Mouse (Mus musculus): ENCODE results near the gene Adamts8. TPM values are rescaled to one million over a fixed set of nuclear protein-coding genes. Genes with fewer than 3 reads are reported as not detected.

Adamts8 gene
- polyA plus RNA-seq, 1 experiment from 2014 or later, result 10.7 TPM

DNA sequence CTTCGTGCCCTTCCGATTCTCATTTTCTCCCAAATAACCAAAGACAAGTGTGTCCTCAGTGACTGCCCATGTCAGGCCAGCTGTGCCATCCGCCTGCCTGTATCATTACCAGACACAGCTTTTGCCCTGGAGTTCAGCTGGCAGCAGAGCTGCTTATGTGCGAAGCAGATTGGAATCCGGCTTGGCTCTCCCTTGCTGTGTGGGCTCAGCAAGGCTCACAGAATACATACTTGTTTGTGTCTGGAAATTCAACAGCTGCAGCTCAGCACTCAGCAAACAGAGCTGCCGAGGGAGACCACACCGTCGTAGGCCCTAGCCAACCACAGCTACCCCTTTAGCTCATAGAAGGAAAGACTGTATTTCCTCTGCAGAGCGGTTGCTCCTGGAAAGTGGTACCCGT, 22.3 kb downstream of the Adamts8 start:
- no peaks in the 10 kb centered on the region for H3K9me3 ChIP-seq (ENCODE audit: low read length)
- DNase-seq (ENCODE audit: low spot score) (peak; percentile 52), ATAC-seq (peak; percentile 78)
- no peaks in the 10 kb centered on the region for H3K36me3 ChIP-seq (ENCODE audit: insufficient read depth, low read length)
- 0 out of 2 replicates have a peak overlapping the region, but pooled peaks have one; percentile 14 for H3K27ac ChIP-seq (ENCODE audit: low read length)
- no peaks in the 10 kb centered on the region for H3K27me3 ChIP-seq (replicated peaks; ENCODE audit: insufficient read depth, low read length)
- no peaks in the 10 kb centered on the region for H3K4me1 ChIP-seq (ENCODE audit: insufficient read depth, low read depth, low read length)
- H3K4me2 ChIP-seq (replicated peaks; ENCODE audit: low read depth, low read length), result no peak overlapping the region
- WGBS, result 42% methylated on average over 10 of the region's 10 CpGs
- no peak overlapping the region for H3K4me3 ChIP-seq (ENCODE audit: low read depth, low read length)
- H3K9ac ChIP-seq (replicated peaks; ENCODE audit: low read depth), result no peak overlapping the region
- no peak for TF ChIP-seq CTCF (IDR thresholded peaks at IDR 0.05)
- no peak for TF ChIP-seq EP300 (IDR thresholded peaks at IDR 0.05)

DNA sequence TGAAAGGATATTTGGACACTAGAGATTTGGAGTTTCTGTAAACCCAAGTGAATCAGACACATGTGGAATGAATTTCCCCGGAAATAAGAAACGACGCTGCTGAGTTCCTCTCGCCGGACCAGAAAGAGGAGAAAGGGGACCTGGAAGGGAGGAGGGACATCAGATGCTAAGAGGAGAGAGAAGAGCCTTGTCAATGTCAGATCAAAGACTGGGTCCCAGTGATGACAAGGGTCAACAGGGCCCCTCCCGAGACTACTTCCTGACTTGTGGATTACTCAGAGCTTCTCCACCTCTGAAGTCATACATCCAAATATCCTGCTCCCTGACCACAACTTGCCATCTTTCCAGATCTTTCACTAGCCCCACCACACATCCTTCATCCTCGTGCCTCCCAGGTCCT, 24.5 kb downstream of the Adamts8 start:
- WGBS, result 28% methylated on average over 7 of the region's 7 CpGs
- TF ChIP-seq CTCF (IDR thresholded peaks at IDR 0.05), result no peak
- no peak for TF ChIP-seq EP300 (IDR thresholded peaks at IDR 0.05)
- Histone ChIP-seq H3K4me2 (replicated peaks; ENCODE audit: low read depth, low read length) (no peak overlapping the region), H3K36me3 (ENCODE audit: insufficient read depth, low read length) (no peaks in the 10 kb centered on the region), H3K27me3 (replicated peaks; ENCODE audit: insufficient read depth, low read length) (no peaks in the 10 kb centered on the region), H3K27ac (ENCODE audit: low read length) (no peak overlapping the region), H3K4me3 (ENCODE audit: low read depth, low read length) (no peak overlapping the region), H3K4me1 (ENCODE audit: insufficient read depth, low read depth, low read length) (no peaks in the 10 kb centered on the region), H3K9me3 (ENCODE audit: low read length) (no peaks in the 10 kb centered on the region), H3K9ac (replicated peaks; ENCODE audit: low read depth) (no peak overlapping the region)
- no peak for DNase-seq (ENCODE audit: low spot score)
- no peak for ATAC-seq

DNA sequence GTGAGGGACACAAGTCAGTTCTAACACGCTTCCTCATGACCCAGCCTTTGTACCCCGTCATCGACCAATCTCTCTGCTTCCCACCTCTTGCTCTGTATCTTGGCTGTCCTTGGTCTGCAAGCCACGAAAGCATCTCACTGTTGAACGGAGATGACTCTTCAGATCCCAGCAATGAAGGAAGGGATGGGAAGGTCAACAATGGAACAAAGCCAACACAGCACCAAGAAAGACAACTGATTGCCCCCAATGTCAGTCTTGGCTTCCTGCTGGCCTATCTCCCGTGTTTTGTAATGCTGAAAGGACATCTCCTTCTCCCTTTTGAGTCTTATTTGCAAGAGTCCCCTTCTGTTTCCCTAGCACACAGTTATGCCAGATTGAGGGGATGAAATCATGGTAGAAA, 25.8 kb downstream of the Adamts8 start:
- Histone ChIP-seq H3K27me3 (replicated peaks; ENCODE audit: insufficient read depth, low read length) (no peaks in the 10 kb centered on the region), H3K36me3 (ENCODE audit: insufficient read depth, low read length) (no peaks in the 10 kb centered on the region), H3K9ac (replicated peaks; ENCODE audit: low read depth) (no peak overlapping the region), H3K4me3 (ENCODE audit: low read depth, low read length) (no peak overlapping the region), H3K4me1 (ENCODE audit: insufficient read depth, low read depth, low read length) (no peaks in the 10 kb centered on the region), H3K27ac (ENCODE audit: low read length) (no peak overlapping the region), H3K9me3 (ENCODE audit: low read length) (no peaks in the 10 kb centered on the region), H3K4me2 (replicated peaks; ENCODE audit: low read depth, low read length) (no peak overlapping the region)
- TF ChIP-seq EP300 (IDR thresholded peaks at IDR 0.05) (no peak), CTCF (IDR thresholded peaks at IDR 0.05) (no peak)
- DNase-seq (ENCODE audit: low spot score) (no peak), ATAC-seq (no peak)
- 81% methylated on average over 6 of the region's 6 CpGs for WGBS

DNA sequence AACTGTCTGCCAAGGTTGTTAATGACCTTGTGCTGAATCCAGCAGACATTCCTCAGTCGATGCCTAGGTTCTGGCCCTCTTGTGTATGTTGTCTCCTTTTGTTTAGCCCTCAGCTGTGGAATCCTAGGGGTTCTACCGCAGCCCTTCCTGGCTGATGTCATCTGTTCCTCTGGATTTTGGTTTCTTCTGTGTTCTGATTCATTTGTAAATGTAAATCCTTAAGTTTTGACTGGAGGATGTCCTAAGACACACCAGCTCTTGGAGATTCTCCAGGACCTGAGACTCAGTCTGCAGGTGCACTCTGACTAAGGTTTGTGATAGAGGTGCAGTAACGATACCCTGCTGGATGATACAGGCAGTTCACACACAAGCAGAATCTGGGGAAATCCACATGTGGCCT, 27.6 kb downstream of the Adamts8 start:
- no peak overlapping the region for H3K9ac ChIP-seq (replicated peaks; ENCODE audit: low read depth)
- H3K4me2 ChIP-seq (replicated peaks; ENCODE audit: low read depth, low read length), result no peak overlapping the region
- H3K36me3 ChIP-seq (ENCODE audit: insufficient read depth, low read length), result no peaks in the 10 kb centered on the region
- TF ChIP-seq CTCF (IDR thresholded peaks at IDR 0.05) (no peak), EP300 (IDR thresholded peaks at IDR 0.05) (no peak)
- 60% methylated on average over 3 of the region's 3 CpGs for WGBS
- ATAC-seq (no peak), DNase-seq (ENCODE audit: low spot score) (no peak)
- H3K27me3 ChIP-seq (replicated peaks; ENCODE audit: insufficient read depth, low read length), result no peaks in the 10 kb centered on the region
- no peak overlapping the region for H3K4me3 ChIP-seq (ENCODE audit: low read depth, low read length)
- no peak overlapping the region for H3K27ac ChIP-seq (ENCODE audit: low read length)
- H3K4me1 ChIP-seq (ENCODE audit: insufficient read depth, low read depth, low read length), result no peaks in the 10 kb centered on the region
- no peaks in the 10 kb centered on the region for H3K9me3 ChIP-seq (ENCODE audit: low read length)

DNA sequence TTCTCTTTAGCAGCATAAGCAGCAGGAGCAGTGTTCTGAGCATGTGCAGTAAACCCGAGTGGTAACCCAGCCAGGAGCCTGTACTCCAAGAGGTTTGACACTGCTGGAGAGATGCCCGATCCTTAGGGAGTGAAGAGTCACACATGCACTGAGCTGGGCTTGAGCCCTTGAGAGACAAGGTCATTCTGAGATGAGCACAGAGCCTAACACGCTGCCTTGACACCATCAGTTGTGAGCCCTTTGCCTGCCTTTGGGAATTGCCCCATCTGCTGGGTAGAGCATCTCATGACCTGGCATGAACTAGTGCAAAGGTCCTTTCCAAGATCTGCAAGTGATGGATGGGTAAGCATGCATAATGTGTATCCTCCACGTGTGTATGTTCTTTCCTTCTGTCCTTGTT, 29.6 kb downstream of the Adamts8 start:
- 56% methylated on average over 4 of the region's 4 CpGs for WGBS
- H3K4me3 ChIP-seq (ENCODE audit: low read depth, low read length), result no peak overlapping the region
- no peaks in the 10 kb centered on the region for H3K36me3 ChIP-seq (ENCODE audit: insufficient read depth, low read length)
- no peak overlapping the region for H3K9ac ChIP-seq (replicated peaks; ENCODE audit: low read depth)
- H3K4me2 ChIP-seq (replicated peaks; ENCODE audit: low read depth, low read length), result no peak overlapping the region
- no peaks in the 10 kb centered on the region for H3K27me3 ChIP-seq (replicated peaks; ENCODE audit: insufficient read depth, low read length)
- no peak overlapping the region for H3K27ac ChIP-seq (ENCODE audit: low read length)
- no peak for ATAC-seq
- no peak for DNase-seq (ENCODE audit: low spot score)
- TF ChIP-seq EP300 (IDR thresholded peaks at IDR 0.05), result no peak
- peak; percentile 41 for TF ChIP-seq CTCF (IDR thresholded peaks at IDR 0.05)
- no peaks in the 10 kb centered on the region for H3K9me3 ChIP-seq (ENCODE audit: low read length)
- no peaks in the 10 kb centered on the region for H3K4me1 ChIP-seq (ENCODE audit: insufficient read depth, low read depth, low read length)

DNA sequence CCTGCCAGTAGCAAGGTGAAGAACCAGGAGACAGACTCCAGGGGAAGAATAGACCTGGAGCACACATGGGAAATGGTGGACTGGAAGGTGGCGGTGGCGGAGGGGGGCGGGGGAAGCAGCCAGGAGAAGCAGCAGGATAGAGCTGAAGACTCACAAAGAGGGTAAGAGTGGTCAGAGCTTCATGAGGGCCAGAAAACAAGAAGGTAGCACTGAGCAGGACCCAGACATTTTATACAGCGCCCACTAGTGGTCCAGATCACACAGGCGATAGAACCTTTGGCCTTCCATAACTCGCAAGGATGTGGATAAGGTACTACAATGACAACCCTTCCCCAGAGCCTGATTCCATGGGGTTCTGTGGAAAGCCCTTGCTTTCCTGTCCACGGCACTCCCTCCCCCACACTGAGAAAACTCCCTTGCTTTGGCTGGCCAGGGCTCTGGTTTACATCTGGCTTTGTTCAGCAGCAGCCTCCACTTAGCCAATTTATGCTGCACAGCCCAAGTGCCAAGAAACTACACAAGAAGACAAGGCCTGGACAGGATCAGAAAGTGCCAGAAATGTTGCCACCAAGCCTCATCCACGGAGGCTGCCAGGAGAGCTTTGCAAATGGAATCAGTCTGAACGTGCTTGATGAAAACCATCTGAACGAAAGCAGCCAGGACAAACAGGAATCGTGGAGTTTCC, 34.1 kb downstream of the Adamts8 start:
- 68% methylated on average over 11 of the region's 11 CpGs for WGBS
- H3K9me3 ChIP-seq (ENCODE audit: low read length), result no peaks in the 10 kb centered on the region
- H3K4me1 ChIP-seq (ENCODE audit: insufficient read depth, low read depth, low read length), result no peaks in the 10 kb centered on the region
- H3K27me3 ChIP-seq (replicated peaks; ENCODE audit: insufficient read depth, low read length), result no peaks in the 10 kb centered on the region
- no peaks in the 10 kb centered on the region for H3K36me3 ChIP-seq (ENCODE audit: insufficient read depth, low read length)
- peak; percentile 63 for ATAC-seq
- H3K4me3 ChIP-seq (ENCODE audit: low read depth, low read length), result no peak overlapping the region
- H3K4me2 ChIP-seq (replicated peaks; ENCODE audit: low read depth, low read length), result no peak overlapping the region
- peak; percentile 55 for DNase-seq (ENCODE audit: low spot score)
- H3K9ac ChIP-seq (replicated peaks; ENCODE audit: low read depth), result no peak overlapping the region
- peak; percentile 24; the same call in 1 of the 2 replicates for TF ChIP-seq CTCF (IDR thresholded peaks at IDR 0.05)
- TF ChIP-seq EP300 (IDR thresholded peaks at IDR 0.05), result no peak
- no peak overlapping the region for H3K27ac ChIP-seq (ENCODE audit: low read length)
